Mouse (Mus musculus) bone marrow, adult 2 months (tissue): ENCODE measurements at regions not wholly inside any gene's neighbourhood (a gene's known extent, or its start where the extent isn't known, plus 50 kb on each side); places are given as distances from the start of the nearest gene placed in this dataset.

Experiments
- CTCF ChIP-seq: fragments of 200-500 bp; IDR thresholded peaks from 2 replicates; pipeline ENCODE4 v1.5.1; 2011; ENCODE audit warnings: low read length, control low read depth; ENCODE audit not compliant: control insufficient read depth, insufficient read depth
- POLR2A ChIP-seq: fragments of 200-500 bp; IDR thresholded peaks from 2 replicates; pipeline ENCODE4 v1.6.1; 2011; ENCODE audit warnings: low read depth, mild to moderate bottlenecking, control low read depth, low read length, borderline replicate concordance; ENCODE audit not compliant: control insufficient read depth

GRCm38 (mm10) chr2:178911646-178912045 is 481.3 kb downstream of the Cdh26 start:
- TF ChIP-seq CTCF (no peak), POLR2A (no peak)
